ENCODE assay signal across 10 mouse cellular contexts in the genomic region with DNA sequence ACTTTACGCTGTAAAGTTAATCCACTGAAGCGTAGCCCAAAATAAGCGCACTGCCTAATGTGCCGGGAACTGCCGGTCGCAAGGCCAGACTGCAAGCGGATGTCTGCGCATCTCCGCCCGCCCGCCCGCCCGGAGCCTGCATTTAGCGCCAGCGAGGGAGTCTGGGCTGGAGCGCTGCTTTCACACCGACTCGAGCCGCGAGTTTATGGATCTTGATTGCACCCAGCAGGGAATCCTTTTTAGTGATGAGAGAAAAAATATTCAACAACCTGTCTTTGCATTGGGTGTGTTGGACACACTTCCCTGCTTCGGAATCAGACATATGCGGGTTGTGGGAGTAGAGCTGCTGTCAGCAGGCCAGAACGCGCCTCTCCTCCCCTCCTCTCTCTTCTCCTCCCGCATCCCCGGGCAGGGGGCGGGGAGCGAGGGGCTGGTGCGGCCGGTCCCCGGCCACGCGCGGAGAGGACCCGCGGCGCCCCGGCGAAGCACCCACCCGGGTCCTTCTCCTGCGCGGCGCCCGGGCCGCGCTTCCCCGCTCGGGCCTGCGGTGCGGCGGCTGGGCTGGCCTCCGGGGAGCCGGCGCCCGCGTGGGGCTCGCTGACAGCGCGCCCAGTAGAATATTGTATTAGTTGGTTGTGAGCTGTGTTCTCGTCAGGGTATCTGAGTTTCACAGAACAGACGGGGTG. TPM values are rescaled to one million over a fixed set of nuclear protein-coding genes. Genes with fewer than 3 reads are reported as not detected.
DNase-seq lines count a peak whose midpoint lies in the region; ATAC-seq and TF ChIP-seq lines count a peak whose summit lies in the region.
"Had no signal": no experiment of that assay in that cellular context is flagged by ENCODE, and none has a peak within 500 bp of the region (broad histone marks: within the 10 kb centered on the region; RNA-seq: fewer than 3 reads in every experiment).

No protein-coding gene starts in this region.

- H3K4me3 ChIP-seq in midbrain, embryonic 14.5 days (replicated peaks; ENCODE audit: low read depth, low read length): peak overlapping the region; percentile 43
- H3K4me3 ChIP-seq in lung, adult 2 months (replicated peaks; ENCODE audit: extremely low read depth, low read depth, low read length): no peak overlapping the region

- H3K9me3 ChIP-seq in midbrain, embryonic 14.5 days (ENCODE audit: control insufficient read depth, low read length): no peaks in the 10 kb centered on the region

- peak; percentile 27 for DNase-seq in gastrocnemius, postnatal 10 days
- DNase-seq in gastrocnemius, adult 8-10 months (ENCODE audit: low spot score in 2 of 2): no peak
- peak; percentile 83 for DNase-seq in brain, adult 2 months (ENCODE audit: low read depth, low spot score)
- peak; percentile 50 to 56 for DNase-seq in frontal cortex, postnatal 14 days (ENCODE audit: low spot score in 2 of 2)
- peak; percentile 42 for DNase-seq in layer of hippocampus, adult 9-10 months (ENCODE audit: low spot score)
- peak; percentile 72 for DNase-seq in midbrain, embryonic 14.5 days
- no peak for DNase-seq in lung, adult 2 months

- peak overlapping the region; percentile 70 for H3K9ac ChIP-seq in midbrain, embryonic 14.5 days (replicated peaks; ENCODE audit: low read length)

- no peak overlapping the region for H3K27ac ChIP-seq in midbrain, embryonic 14.5 days (replicated peaks; ENCODE audit: low read depth, low read length)

- peaks cover 18% of the 10 kb centered on the region for H3K4me1 ChIP-seq in midbrain, embryonic 14.5 days (ENCODE audit: control insufficient read depth, insufficient read depth, low read length)
- H3K4me1 ChIP-seq in lung, adult 2 months (ENCODE audit: control insufficient read depth, insufficient read depth, low read length): no peaks in the 10 kb centered on the region

- peaks cover 22% of the 10 kb centered on the region for H3K27me3 ChIP-seq in midbrain, embryonic 14.5 days (ENCODE audit: control insufficient read depth, insufficient read depth, low read length)

- ATAC-seq in midbrain, embryonic 14.5 days (ENCODE audit: low FRiP score, low TSS enrichment): peak; percentile 46; the same call in 1 of the 2 replicates
- no peak for ATAC-seq in megakaryocyte, adult 5-6 weeks (ENCODE audit: poor library complexity, severe bottlenecking)

- TF ChIP-seq CTCF in lung, adult 2 months (IDR thresholded peaks at IDR 0.05; ENCODE audit: insufficient read depth, low read length): no peak

- under 1% methylated on average over 61 of the region's 61 CpGs for WGBS in midbrain, embryonic 14.5 days
- WGBS in lung, adult 2 months: 3% methylated on average over 60 of the region's 61 CpGs

- H3K4me2 ChIP-seq in midbrain, embryonic 14.5 days (ENCODE audit: low read length): peak overlapping the region; percentile 97

- no peak for TF ChIP-seq POLR2A in lung, adult 2 months (IDR thresholded peaks at IDR 0.05; ENCODE audit: borderline replicate concordance, extremely low read depth, low read depth, low read length)

- no peaks in the 10 kb centered on the region for H3K36me3 ChIP-seq in midbrain, embryonic 14.5 days (ENCODE audit: control insufficient read depth, insufficient read depth, low read length)

RNA-seq across cellular contexts. Expression of gene 3100002H09Rik, which starts 35.2 kb away (rescaled TPM):
- not detected for total RNA-seq in gastrocnemius, postnatal 10 days (2021)
- total RNA-seq in gastrocnemius, adult 8-10 months (2022): not detected
- 0.61 and 0.84 TPM in 2 replicates for polyA plus RNA-seq in midbrain, embryonic 14.5 days (2014; fragmentation: Nextera tagmentation; extraction: Ambion mirVana)
- not detected in 2 replicates for total RNA-seq in megakaryocyte, adult 5-6 weeks (2015)
- not detected in 2 replicates for total RNA-seq in megakaryocyte, adult 5-6 weeks (2017)
- polyA plus RNA-seq in lung, adult 2 months (2012; rRNA removed): not detected in 2 replicates
- total RNA-seq: CH12.LX had no signal
- polyA plus RNA-seq: gonadal fat pad, adult 2 months had no signal

Comparison
In these comparisons a context has a peak if more than half of its experiments do, and no peak if none do; other contexts are left out.
1. DNase-seq: peak in gastrocnemius, postnatal 10 days (single experiment), brain, adult 2 months (single experiment), frontal cortex, postnatal 14 days (2 of 2), layer of hippocampus, adult 9-10 months (single experiment) and midbrain, embryonic 14.5 days (single experiment); none in gastrocnemius, adult 8-10 months (0 of 2) and lung, adult 2 months (single experiment).